Mouse (Mus musculus) ES-E14 (cell line): Measurements from ENCODE around the gene Wrap53. TPM values are rescaled to one million over a fixed set of nuclear protein-coding genes. Genes with fewer than 3 reads are reported as not detected.

Experiments
- DNase-seq: peaks from one replicate; pipeline ENCODE4 v3.0.0-alpha.2; 2013; ENCODE audit warnings: low read depth, low spot score
- H3K27ac ChIP-seq: 2 replicates; pipeline ENCODE4 v1.5.1; 2012; ENCODE audit warnings: low read depth, mild to moderate bottlenecking, low read length, moderate library complexity, mixed read lengths; ENCODE audit not compliant: poor library complexity, insufficient read depth, severe bottlenecking
- H3K36me3 ChIP-seq: 2 replicates; pipeline ENCODE4 v1.6.1; 2012; ENCODE audit warnings: mild to moderate bottlenecking, low read length, moderate library complexity, mixed read lengths; ENCODE audit not compliant: control insufficient read depth, poor library complexity, insufficient read depth, severe bottlenecking
- H3K4me1 ChIP-seq, 2 experiments: fragments of 150-350 bp in 1 of 2; sonication (generic) in 1 of 2; 2 replicates each; pipeline ENCODE4 v1.6.1; 2012; ENCODE audit warnings: low read length in 2 of 2, mild to moderate bottlenecking in 1 of 2, mixed read lengths in 1 of 2; ENCODE audit not compliant: control insufficient read depth in 2 of 2, insufficient read depth in 2 of 2, poor library complexity in 1 of 2
- H3K4me3 ChIP-seq, 2 experiments: fragments of 150-350 bp in 1 of 2; sonication (generic) in 1 of 2; 2 replicates each; pipeline ENCODE4 v1.5.1; 2012; ENCODE audit warnings: low read length in 2 of 2, low read depth in 1 of 2, mild to moderate bottlenecking in 1 of 2, mixed read lengths in 1 of 2; ENCODE audit not compliant: insufficient read depth in 1 of 2, poor library complexity in 1 of 2, severe bottlenecking in 1 of 2
- H3K9ac ChIP-seq: 2 replicates; pipeline ENCODE4 v1.6.1; 2012; ENCODE audit warnings: low read depth, mild to moderate bottlenecking, low read length, mixed read lengths; ENCODE audit not compliant: poor library complexity, insufficient read depth, severe bottlenecking
- H3K9me3 ChIP-seq: fragments of 150-350 bp; sonication (generic); 2 replicates; pipeline ENCODE4 v1.6.1; 2012; ENCODE audit warnings: low read depth, mild to moderate bottlenecking, low read length; ENCODE audit not compliant: control insufficient read depth, insufficient read depth
- CHD2 ChIP-seq: IDR thresholded peaks from 2 replicates; pipeline ENCODE4 v1.6.1; 2014; ENCODE audit warnings: mild to moderate bottlenecking, low read depth, low read length, inconsistent platforms
- HCFC1 ChIP-seq: IDR thresholded peaks from 2 replicates; pipeline ENCODE4 v1.6.1; 2012; ENCODE audit warnings: low read length, inconsistent platforms, borderline replicate concordance; ENCODE audit not compliant: insufficient read depth
- MAFK ChIP-seq: IDR thresholded peaks from 2 replicates; pipeline ENCODE4 v1.6.1; 2014; ENCODE audit warnings: mild to moderate bottlenecking, low read depth, low read length, inconsistent platforms; ENCODE audit not compliant: insufficient read depth
- ZC3H11A ChIP-seq: IDR thresholded peaks from 2 replicates; pipeline ENCODE4 v1.6.1; 2012; ENCODE audit warnings: low read depth, mild to moderate bottlenecking, inconsistent platforms, low read length, borderline replicate concordance
- ZNF384 ChIP-seq: IDR thresholded peaks from 2 replicates; pipeline ENCODE4 v1.6.1; 2012; ENCODE audit warnings: low read depth, low read length, inconsistent platforms
- in situ Hi-C, 2 experiments: fragments of 600-800 bp; cut with MboI; formaldehyde crosslinking; loops; one replicate each; pipeline ENCODE4 v1.15.1; 2025; ENCODE audit warnings: low sequenced_read_pairs in 2 of 2, inconsistent platforms in 1 of 2; ENCODE audit not compliant: unreplicated experiment in 2 of 2
- total RNA-seq: library from RNA; depleted of rRNA; stranded (reverse); fragments of 300-350 nt; gene quantifications from 2 replicates; pipeline ENCODE4 v1.2.3, GENCODE M21; 2012

Wrap53 gene
- total RNA-seq, 1 experiment, result 33.0 TPM

DNA sequence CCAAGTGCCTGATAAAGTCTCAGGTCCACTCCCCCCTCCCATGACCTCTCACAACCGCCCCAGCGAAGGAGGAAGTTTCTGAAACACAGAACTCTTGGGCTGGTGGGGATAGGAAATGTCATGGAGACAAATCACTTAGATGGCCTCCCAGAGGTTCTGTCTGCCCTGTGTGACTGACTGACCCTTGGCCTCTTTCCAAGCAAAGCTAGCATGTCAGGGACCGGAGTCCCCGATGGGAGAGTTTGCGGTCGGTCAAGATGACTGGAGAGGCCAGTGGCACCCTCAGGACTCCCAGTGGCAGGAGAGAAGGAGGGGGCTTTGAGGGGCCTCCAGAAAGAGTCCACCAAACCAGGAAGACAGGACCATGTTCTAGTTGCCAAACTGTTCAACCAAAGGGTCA, 21.3 kb downstream of the Wrap53 start:
- H3K4me1 ChIP-seq, result peaks cover 6 to 43% of the 10 kb centered on the region in 2 experiments; a peak in 3 of 4 replicates
- TF ChIP-seq CHD2, result no peak
- TF ChIP-seq ZC3H11A, result no peak
- no peak for TF ChIP-seq ZNF384
- TF ChIP-seq MAFK, result no peak
- no peak for TF ChIP-seq HCFC1
- no peak overlapping the region for H3K9ac ChIP-seq
- H3K27ac ChIP-seq, result no peak overlapping the region
- H3K36me3 ChIP-seq, result peaks cover 21% of the 10 kb centered on the region
- in situ Hi-C loops, result no loop called here
- no peak overlapping the region for H3K4me3 ChIP-seq
- no peaks in the 10 kb centered on the region for H3K9me3 ChIP-seq
- DNase-seq, result no peak

DNA sequence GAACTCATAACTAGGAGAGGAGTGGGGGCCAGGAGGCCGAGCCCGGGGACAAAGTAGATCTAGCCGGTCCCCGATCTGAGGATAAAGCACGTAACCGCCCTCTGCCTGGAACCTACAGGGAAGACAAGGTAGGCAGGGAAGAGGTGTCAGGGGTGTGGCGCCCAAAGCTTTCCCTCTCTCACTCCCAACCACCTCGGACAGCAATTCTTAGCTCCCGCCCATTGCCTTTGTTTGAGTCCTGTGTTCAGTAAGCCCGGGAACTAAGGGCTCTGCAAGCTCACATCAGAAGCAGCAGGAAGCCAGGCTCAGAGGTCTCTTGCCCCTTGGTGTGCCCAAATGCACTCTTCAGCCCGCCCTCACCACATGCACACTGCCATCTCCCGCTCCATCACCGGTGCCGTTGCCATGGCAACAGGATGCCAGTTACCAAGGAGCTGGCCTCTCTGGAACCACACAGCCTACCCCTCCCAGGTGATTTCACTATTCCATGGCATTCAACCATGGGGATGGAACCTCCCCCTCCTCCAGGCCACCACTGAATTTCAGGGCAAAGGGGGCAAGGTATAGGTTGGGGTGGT, 22.6 kb downstream of the Wrap53 start:
- Histone ChIP-seq H3K9ac (no peak overlapping the region), H3K27ac (no peak overlapping the region), H3K36me3 (peaks cover 8% of the 10 kb centered on the region), H3K4me3 (no peak overlapping the region), H3K4me1 (peaks cover 6 to 45% of the 10 kb centered on the region in 2 experiments; a peak in 3 of 4 replicates), H3K9me3 (no peaks in the 10 kb centered on the region)
- DNase-seq, result no peak
- TF ChIP-seq MAFK, result no peak
- TF ChIP-seq ZNF384, result no peak
- in situ Hi-C loops, result no loop called here

DNA sequence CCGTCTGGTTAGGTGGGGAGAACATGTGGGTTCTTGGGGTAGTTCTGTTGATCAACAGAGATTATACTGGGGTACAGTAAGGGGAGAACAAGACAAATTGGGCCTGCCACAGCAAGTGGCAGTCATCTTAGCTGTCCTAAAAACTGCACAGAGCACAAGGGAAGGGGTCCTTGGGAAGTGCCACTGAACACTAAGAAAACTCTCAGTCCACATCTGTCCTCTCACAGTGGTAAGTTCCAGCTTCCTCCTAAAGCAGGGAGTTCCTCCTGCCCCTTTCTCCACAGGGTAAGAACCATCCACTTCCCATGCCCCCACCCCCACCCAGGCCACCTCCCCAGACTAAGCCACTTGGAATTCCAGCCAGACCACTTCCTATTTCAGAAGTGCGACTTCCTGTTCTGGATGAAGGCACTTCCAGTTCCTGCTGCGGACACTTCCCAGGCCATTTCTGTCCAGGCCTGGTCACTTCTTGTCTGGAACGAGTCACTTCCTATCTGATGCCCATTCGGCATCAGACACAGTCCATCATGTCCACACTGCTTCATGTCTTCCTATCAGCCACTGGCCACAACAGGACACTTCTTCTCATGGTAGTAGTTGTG, 25.4 kb downstream of the Wrap53 start:
- Histone ChIP-seq H3K27ac (no peak overlapping the region), H3K4me1 (peaks cover 7 to 38% of the 10 kb centered on the region in 2 experiments), H3K4me3 (no peak overlapping the region), H3K36me3 (no peaks in the 10 kb centered on the region), H3K9ac (no peak overlapping the region), H3K9me3 (no peaks in the 10 kb centered on the region)
- DNase-seq, result no peak
- TF ChIP-seq MAFK (no peak), HCFC1 (no peak), ZC3H11A (no peak), ZNF384 (no peak), CHD2 (no peak)
- in situ Hi-C loops, result no loop called here

DNA sequence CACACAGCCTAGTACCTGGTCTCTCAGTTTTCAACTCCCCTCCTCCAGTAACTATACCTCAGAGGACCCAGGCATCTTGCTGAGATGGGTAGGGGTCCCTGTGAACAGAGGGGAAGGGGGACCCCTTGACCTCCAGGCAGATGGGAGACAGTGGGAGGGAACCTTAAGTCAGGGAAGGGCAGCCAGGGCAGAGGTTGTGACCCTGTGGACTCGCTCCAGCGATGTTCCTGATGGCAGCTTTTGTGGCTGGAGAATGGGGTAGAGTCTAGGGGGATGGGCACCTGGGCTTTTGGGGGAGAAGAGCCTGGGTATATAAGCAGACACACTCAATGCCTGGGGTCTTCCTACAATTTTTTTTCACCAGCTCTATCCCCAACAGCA, 26.7 kb downstream of the Wrap53 start:
- in situ Hi-C loops, result no loop called here

More for the DNA sequence above, 26.7 kb downstream of the Wrap53 start:
- DNase-seq, result no peak
- Histone ChIP-seq H3K4me3 (no peak overlapping the region), H3K4me1 (peaks cover 7 to 39% of the 10 kb centered on the region in 2 experiments), H3K27ac (no peak overlapping the region), H3K36me3 (no peaks in the 10 kb centered on the region), H3K9ac (no peak overlapping the region), H3K9me3 (no peaks in the 10 kb centered on the region)
- TF ChIP-seq ZNF384 (no peak), MAFK (no peak), HCFC1 (no peak), ZC3H11A (no peak), CHD2 (no peak)
